Mouse (Mus musculus): ENCODE data around the gene Jmjd6.

The Jmjd6 gene

DNA sequence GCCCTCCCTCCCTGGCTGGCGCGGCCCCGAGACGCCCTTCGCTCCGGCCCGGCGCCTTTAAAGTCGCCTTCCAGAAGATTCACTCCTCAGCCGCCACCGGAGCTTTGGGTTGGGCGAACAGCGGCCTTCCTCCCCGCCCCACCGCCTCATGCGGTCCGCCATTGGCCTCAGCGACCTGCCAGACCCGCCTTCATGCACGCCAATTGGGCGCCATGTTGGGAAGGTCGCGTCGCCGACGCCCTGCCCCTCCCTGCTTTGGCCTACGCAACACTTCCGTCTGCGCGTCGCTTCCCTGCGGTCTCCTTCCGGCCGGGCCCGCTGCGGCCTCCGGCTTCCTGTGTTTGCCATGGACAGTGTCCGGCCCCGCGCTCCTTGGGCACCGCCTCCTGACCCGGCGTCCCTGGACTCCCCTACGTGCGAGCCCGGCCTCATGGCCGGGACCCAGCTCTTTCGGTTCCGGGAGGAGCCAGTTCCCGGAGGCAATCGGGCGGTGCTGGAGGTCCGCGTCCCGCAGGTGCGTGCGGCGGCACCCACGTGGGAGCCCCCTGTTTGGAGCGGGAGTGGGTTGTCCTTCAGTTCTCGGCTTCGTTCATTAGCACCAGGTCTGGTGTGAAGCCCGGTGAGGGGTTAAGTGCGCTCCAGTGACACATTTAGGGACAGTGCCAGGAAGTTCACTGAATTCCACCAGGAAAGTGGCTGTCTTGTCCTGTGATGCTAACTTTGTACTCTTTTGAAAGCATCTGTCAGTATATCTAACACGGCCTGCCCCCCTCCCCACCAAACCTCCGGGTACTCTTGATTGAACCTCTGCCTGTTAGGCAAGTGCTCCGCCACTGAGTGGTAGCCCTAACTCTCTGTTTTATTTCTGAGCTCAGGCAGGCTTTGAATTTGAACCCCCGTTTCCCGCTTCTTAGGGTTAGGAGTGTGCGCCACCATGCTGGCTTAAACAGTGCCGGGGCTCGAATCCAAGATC is at the start of gene Jmjd6, which contains the start of gene Mettl23:
Gene Jmjd6 (minus strand): TSS at position 189 of the 973 bp plus-strand sequence.
Gene Mettl23 (plus strand): TSS at position 18 of the 973 bp plus-strand sequence.
- DNase-seq (ENCODE audit: extremely low read depth, low read depth, low spot score) = peak; percentile 74

DNA sequence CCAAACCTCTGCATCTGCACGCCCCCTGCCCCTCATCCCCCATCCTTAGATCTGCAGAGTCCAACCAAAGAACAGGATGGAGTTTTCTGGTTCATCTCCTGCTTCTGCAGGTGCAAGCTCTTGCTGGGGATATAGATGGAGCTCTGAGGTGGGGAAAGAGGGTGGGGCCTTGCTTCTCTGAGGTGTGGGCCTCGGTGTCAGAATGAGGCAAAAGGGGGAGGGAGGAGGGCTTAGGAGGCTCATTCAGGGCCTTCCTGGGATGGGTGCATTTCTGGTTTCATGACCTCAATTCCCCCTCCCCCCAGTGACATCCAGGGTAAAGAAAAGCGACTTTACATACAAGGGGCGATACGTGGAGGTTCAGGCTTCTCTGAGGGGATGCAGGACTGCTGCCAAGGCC is 43.9 kb upstream of the Jmjd6 start:
- no peak for DNase-seq (ENCODE audit: extremely low read depth, low read depth, low spot score)

DNA sequence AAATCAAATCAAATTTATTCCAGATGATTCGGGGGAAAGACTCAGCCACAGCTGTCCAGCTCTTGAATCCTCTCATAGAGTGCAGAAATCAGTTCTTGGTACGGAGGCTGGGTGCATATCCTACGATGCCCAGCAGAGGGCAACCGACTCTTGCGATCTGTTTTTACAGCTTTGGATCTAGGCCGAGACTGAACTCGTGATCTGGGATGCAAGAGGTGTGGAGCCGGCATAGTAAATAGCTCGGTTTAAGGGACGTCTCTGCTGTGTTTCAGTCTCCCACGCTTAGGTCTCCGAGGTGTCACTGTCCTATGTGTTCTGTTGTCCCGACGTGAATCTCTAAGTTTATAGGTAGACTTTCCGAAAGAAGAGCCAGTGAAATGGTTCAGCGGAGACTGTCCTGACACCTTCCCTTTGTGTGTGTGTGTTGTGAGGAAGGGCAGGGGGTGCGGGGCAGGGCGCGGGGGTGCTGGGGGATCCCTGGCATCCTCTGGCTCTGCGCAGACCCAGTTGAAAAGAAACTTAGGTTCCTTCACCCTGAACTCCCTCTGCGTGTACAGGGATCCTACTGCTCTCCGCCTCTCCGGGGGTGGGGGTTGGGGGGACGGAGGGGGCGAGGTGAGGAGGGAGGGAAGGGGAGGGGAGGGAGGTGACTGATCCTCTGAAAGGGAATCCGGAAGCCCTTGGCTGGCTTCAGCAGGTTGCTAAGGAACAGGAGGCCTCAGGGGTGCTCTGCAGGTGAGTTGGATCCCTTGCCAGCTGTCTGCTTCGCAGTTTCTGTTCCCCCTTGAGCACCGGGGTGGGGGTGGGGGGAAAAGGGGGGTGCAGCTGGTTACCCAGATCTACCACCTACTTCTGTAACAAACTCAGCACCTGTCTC is 42.3 kb upstream of the Jmjd6 start:
- DNase-seq (ENCODE audit: extremely low read depth, low read depth, low spot score) = no peak

DNA sequence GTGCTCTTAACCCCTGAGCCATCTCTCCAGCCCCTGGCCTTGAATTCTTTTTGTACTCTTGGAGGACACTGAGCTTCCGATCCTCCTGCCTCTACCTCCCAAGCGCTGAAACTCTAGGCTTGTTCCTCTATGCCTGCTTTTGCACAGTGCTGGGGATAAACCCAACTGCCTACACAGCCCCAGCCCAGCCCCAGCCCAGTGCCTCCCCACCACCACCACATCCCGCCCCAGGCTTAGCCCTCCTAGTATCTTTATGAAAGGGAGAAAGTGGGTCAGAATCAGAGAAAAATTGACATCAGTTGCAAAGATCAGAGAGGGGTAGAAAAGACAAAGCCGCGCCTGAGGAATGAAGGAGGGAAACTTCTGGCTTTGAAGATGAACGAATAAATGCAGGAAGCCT is 40.8 kb upstream of the Jmjd6 start:
- no peak for DNase-seq (ENCODE audit: extremely low read depth, low read depth, low spot score)

DNA sequence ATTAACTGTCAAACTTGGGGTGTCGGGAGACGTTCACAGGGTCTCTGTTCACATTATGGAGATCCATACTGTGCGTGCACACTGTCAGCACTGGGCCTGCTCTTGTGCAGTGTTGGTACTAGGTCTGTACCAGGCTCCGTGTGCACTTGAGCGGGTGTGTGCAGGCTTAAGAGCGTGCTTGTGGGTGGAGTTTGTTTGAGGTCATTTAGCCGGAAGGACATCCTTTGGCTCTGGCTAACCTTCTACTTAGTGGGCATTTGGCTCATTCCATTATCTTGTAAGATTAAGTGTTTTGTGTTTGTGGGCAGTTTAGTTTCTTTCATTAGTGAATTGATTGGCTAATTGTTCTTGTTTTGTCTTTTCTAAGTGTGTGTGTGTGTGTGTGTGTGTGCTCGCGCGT is 39.2 kb upstream of the Jmjd6 start:
- no peak for DNase-seq (ENCODE audit: extremely low read depth, low read depth, low spot score)

- no peak for DNase-seq (ENCODE audit: extremely low read depth, low read depth, low spot score)
Observed at GRCm38 (mm10) chr11:116881440-116881839, 38.2 kb upstream of the Jmjd6 start.

GRCm38 (mm10) chr11:116880839-116881238 is 37.6 kb upstream of the Jmjd6 start:
- no peak for DNase-seq (ENCODE audit: extremely low read depth, low read depth, low spot score)

- no peak for DNase-seq (ENCODE audit: extremely low read depth, low read depth, low spot score)
Observed at GRCm38 (mm10) chr11:116878454-116878853, 35.2 kb upstream of the Jmjd6 start.

DNA sequence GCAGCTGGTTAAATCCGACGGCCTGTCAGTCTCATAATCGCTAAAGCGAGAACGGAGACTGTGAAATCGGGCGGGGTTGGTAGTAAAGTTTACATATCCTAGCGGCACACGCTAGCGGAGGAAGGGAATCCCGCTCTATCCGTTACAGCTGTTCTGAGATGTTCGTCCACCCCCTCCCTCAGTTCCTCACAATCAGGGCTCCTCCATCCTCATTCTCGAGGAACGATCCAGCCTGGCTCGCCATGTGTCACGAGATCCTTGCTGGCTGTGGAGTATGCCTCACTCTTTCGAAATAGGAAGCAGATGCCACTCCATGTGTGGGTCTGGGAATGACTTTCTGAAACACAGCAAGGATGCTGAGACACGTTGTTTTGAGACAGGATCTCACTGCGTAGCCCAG is 30.7 kb upstream of the Jmjd6 start:
- no peak for DNase-seq (ENCODE audit: extremely low read depth, low read depth, low spot score)

DNA sequence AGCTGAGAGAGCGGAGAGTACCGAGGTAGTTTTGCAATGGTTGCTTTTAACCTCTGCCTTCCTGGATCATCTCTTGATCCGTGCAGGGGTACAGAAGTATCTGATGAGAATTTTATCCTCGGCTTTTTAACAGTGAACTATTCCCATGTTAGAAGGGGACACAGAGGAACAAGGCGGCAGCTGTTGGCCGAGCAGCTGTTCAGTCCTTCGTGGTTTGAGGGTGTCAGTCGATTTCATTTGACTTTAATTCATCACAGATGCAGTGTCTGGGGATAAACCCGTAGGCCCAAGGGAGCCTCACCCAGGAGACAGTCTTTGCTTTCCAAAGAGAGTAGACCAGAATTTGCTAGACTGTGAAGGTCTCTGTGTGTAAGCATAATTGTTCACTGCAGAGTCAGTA is 28.3 kb upstream of the Jmjd6 start:
- DNase-seq (ENCODE audit: extremely low read depth, low read depth, low spot score) = no peak

GRCm38 (mm10) chr11:116869641-116870040 is 26.4 kb upstream of the Jmjd6 start:
- no peak for DNase-seq (ENCODE audit: extremely low read depth, low read depth, low spot score)

DNA sequence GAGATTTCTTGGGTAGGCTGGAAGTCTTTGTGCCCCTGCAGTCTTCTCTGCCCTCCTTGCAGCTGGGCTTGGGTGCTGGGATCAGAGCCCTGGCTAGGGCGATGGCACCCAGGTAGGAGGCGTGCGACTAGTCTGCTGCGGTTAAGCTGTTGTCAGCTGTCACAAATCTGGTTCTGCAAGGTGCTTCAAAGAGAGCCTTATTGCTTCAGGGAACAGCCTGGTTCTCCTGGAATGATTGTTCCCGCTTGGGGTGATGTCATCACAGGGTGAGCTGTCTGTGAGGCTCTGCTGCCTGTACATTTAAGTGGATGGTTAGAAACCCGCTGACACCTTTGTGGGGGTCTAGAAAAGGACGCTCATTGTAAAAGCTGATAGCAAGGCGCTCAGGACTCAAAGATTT is 26.0 kb upstream of the Jmjd6 start:
- DNase-seq (ENCODE audit: extremely low read depth, low read depth, low spot score) = peak; percentile 80

DNA sequence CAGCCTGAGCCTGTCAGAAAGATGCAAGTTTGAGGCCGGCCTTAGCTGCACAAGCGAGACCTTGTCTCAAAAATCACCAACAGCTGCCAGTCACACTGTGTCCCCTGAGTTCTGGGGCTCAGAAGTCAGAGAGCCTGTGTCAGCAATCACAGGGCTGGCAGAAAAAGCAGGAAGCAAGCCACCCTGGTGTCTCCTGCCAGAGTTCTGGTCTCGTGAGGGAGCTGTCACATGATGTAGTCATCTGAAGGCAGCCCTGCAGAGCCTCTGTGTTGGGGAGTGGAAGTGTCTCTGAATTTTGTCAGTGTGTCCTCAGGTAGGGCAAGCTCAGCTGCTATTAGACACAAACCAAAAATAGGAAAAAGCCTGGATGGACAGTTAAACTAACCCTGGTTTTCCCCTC is 24.9 kb upstream of the Jmjd6 start:
- no peak for DNase-seq (ENCODE audit: extremely low read depth, low read depth, low spot score)

DNA sequence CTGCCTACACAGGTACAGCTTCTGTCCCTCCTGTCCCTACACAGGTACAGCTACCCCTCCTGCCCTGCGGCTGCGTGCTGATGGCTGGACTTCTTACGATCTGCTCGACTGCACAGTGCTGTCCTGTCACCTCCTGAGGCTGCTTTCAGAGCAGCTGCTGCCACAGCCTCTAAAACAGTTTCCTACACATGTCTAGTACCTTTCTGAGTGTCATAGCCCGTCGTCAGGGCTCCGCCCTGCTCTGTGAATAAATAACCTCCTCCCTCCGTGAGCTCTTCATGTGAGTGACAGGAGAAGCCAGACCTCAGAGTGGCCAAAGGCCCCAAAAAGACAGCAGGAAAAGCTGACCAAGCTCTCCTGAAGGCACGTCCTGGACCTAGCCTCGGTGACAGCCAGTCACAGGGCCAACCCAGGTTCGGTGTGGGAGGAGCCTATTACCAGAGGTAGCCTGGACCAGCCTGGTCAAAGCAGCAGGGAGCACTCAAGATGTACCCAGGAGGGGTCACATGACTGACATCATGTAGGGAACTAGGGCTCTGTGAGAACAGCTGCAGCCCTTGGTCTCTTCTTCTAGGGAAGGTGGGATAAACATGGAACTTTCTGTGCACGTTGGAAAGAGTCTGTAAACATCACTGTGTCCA is 22.8 kb upstream of the Jmjd6 start:
- no peak for DNase-seq (ENCODE audit: extremely low read depth, low read depth, low spot score)

- no peak for DNase-seq (ENCODE audit: extremely low read depth, low read depth, low spot score)
Observed at GRCm38 (mm10) chr11:116864444-116864843, 21.2 kb upstream of the Jmjd6 start.

GRCm38 (mm10) chr11:116857183-116857850 is 14.1 kb upstream of the Jmjd6 start:
- DNase-seq (ENCODE audit: extremely low read depth, low read depth, low spot score) = no peak

- DNase-seq (ENCODE audit: extremely low read depth, low read depth, low spot score) = no peak
Observed at GRCm38 (mm10) chr11:116854279-116854678, 11.0 kb upstream of the Jmjd6 start.

DNA sequence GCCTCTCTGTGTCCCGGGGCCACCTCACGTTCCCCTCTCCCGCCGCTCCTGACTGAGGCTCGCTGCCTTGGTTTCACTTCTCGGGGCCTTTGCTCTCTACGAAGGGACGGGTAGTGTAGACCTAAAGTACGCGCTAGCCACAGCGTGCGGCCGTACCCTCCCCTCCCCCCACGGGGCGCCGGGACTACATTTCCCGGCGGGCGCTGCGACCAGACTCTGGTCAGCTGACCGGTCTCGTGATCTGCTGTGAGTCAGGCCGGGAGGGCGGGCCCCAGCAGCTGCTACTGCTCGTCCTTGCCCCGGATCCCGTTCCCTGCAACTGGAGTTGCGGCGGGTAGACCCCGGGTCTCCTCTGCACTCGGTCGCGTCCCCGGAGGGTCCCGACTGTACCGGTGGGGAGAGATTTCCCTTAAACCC is 10.3 kb upstream of the Jmjd6 start:
- no peak for DNase-seq (ENCODE audit: extremely low read depth, low read depth, low spot score)

GRCm38 (mm10) chr11:116852891-116853511 is 9.8 kb upstream of the Jmjd6 start, which contains the start of gene Srsf2:
TSS of gene Srsf2 (minus strand) at chr11:116853094.
- DNase-seq (ENCODE audit: extremely low read depth, low read depth, low spot score) = no peak

GRCm38 (mm10) chr11:116852291-116852890 is 9.1 kb upstream of the Jmjd6 start, which contains the start of gene Mfsd11:
TSS of gene Mfsd11 (plus strand) at chr11:116852440.
- no peak for DNase-seq (ENCODE audit: extremely low read depth, low read depth, low spot score)

Measured in fat pad, adult 2 months (tissue).